Mouse (Mus musculus): ENCODE results near the gene Dph1.
"Not testable (repeated sequence)": the region's sequence is repeated elsewhere in the genome, so short reads cannot be mapped to it uniquely, and the experiment has no call there.

Dph1 gene

GRCm38 (mm10) chr11:75203926-75204325, 12.9 kb upstream of the Dph1 start:
- DNase-seq (ENCODE audit: low spot score in 2 of 2), result no peak

GRCm38 (mm10) chr11:75201721-75202120, 10.7 kb upstream of the Dph1 start:
- no peak for DNase-seq (ENCODE audit: low spot score in 2 of 2)

DNA sequence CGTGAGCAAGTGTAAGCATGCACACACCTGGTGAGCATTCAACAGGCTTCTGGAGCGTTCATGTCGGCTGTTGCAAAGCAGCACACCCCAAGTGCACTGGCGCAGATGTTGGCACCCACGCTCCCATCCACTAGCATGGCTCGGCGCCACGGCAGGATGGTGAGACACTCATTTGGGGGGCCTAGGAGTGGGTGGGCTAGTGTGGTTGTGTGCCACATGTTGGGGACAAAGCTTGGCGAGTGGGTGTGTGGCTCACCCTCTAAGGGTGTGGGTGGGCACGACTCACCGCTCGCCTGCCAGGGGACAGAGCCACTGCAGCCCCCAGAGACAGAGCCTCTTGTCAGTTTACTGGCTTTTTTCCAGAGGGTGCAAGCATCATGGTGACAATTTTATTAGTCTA, 9.9 kb upstream of the Dph1 start:
- no peak for DNase-seq (ENCODE audit: low spot score in 2 of 2)

DNA sequence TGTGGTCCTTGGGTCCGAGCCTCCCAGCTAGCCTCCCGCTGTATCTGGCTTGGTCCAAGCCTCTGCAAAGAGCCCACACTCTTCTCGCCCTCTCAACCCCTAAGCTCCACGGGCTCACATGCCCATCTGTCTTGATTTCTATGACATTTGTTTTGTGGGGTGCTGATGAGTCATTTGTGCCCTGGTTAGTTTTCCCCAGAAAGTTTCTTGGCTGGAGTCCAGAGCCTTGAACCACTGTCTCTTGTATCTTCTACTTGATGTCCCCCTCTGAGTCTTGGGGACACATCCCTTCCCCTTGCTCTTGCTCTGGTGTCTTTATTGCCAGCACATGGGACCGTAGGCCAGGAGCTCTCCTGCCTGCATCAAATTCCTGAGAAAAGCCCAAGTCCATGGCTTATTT, 8.9 kb upstream of the Dph1 start:
- no peak for DNase-seq (ENCODE audit: low spot score in 2 of 2)

DNA sequence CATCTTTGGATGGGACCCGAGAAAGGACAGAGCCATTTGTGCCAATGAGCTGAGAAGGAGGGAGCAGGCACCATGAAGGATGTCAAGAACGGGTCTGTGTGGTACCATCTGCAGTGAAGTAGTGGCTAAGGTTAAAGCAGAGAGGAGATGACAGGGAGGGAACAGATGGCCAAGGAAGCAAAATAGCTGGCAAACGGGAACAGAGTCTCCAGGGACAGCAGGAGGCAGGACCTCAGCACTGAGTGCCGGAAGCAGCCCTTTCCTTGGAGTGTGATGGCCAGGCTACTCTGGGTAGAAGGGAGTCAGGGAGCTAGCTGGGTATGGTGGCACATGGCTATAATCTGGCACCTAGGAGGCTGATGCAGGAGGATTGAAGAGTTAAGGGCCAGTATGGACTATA, 7.8 kb upstream of the Dph1 start:
- no peak for DNase-seq (ENCODE audit: low spot score in 2 of 2)

DNA sequence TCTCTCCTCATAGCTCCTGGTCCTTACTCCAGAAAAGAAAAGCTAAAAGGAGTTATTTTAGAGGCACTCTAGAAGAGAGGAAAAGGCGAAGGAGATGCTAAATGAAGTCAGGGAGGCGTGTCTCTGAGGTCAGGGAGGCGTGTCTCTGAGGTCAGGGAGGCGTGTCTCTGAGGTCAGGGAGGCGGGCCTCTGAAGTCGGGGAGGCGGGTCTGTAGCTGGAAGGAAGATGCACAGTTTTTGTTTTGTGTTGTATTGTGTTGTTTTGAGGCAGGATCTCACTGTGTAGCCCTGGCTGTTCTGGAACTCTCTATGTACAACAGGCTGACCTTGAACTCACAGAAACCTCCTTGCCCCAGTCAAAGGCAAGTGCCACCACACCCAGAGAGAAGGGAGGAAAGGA, 6.9 kb upstream of the Dph1 start:
- DNase-seq (ENCODE audit: low spot score in 2 of 2), result no peak

DNA sequence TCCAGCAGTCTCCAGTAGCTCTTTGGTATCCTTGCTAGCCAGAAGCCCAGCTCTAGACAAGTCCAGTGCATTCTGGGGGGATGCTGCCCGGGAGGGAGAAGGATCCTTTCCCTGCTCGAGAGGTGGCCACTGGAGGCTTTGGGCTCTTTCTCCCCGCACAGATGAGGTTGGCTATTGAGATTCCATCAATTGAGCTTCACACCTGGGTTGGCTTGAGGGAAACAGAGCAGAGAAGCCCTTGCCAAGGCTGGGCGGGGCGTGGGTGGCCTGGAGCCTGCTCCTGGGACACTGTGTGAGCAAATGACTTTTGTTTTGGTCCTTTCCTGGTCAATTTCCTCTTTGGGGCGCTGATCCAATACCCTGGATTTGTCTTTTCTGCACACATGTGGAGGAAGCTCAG, 5.1 kb upstream of the Dph1 start:
- DNase-seq (ENCODE audit: low spot score in 2 of 2), result no peak

GRCm38 (mm10) chr11:75194850-75195461, 3.9 kb upstream of the Dph1 start:
- DNase-seq (ENCODE audit: low spot score in 2 of 2), result peak in 1 of 2 experiments; percentile 45

GRCm38 (mm10) chr11:75194121-75194849, 3.2 kb upstream of the Dph1 start:
- DNase-seq (ENCODE audit: low spot score in 2 of 2), result peak; percentile 42 to 58

- peak; percentile 66 to 77 for DNase-seq (ENCODE audit: low spot score in 2 of 2)
Observed at GRCm38 (mm10) chr11:75193256-75194071, 2.4 kb upstream of the Dph1 start, which contains the start of gene Rtn4rl1. Gene Rtn4rl1, plus strand, starts transcription at chr11:75193783.

- peak in 1 of 2 experiments; percentile 65 for DNase-seq (ENCODE audit: low spot score in 2 of 2)
Observed at GRCm38 (mm10) chr11:75192336-75193214, 1.5 kb upstream of the Dph1 start.

DNA sequence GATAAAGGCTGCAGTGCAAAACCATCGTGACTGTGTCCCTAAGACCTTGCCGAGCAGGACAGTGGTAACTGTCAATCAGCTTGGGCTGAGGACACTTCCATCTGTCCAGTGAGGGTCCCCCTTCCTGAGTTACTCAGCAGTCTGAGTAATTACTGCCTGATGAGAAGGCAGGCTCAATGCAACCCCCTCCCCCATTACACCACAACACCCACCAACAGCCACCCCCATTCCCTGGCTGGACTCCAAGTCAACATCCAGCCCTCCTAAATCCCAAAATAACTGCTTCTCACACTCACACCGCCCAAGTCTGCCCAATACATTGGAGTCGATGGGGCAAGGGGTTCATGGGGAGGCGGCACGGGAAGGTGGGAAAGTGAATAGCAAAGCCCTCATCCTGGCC, 800 bp upstream of the Dph1 start:
- DNase-seq (ENCODE audit: low spot score in 2 of 2), result no peak

DNA sequence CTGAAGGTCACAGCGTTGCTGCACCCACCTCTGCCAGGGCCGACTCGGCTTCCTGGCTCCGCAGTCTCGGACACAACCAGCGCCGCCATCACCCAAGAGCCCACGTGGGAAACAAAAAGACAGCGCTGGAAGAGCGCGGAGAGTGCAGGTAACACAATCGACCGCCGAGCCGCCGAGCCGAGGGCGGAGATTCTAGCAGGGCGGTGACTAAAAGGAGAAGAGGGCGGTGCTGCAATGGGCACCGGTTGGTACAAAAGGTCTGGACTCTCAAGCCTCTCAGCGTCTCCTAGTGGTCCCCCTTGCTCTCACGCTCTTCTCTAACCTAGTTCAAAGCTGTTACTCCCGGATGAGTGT, 693 bp downstream of the Dph1 start:
- DNase-seq (ENCODE audit: low spot score in 2 of 2), result peak; percentile 70 to 75

- DNase-seq (ENCODE audit: low spot score in 2 of 2), result no peak
Observed at GRCm38 (mm10) chr11:75189713-75190370, 1.2 kb downstream of the Dph1 start.

DNA sequence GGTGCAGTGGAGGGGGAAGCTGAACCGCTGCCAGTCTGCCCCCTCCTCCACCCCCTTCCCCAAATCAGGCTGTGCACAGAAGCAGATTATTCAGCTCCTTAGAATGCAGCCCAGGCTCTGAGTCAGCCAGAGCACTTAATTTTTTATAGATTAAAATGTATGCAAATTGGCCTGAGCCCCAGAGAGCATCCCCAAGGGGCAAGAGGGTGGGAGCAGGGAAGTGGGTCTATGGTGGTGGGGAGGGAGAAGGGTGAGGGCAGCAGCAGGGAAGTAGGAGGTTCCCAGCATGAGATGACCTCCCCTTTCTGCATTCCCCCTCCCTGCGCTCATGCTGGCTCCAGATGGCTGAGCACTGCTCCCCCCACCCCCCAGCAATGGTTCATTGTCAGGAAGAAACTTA, 6.1 kb downstream of the Dph1 start:
- no peak for DNase-seq (ENCODE audit: low spot score in 2 of 2)

GRCm38 (mm10) chr11:75184573-75184972, 6.5 kb downstream of the Dph1 start:
- DNase-seq (ENCODE audit: low spot score in 2 of 2), result no peak

- no peak for DNase-seq (ENCODE audit: low spot score in 2 of 2)
Observed at GRCm38 (mm10) chr11:75183917-75184570, 7.0 kb downstream of the Dph1 start.

- DNase-seq (ENCODE audit: low spot score in 2 of 2), result peak; percentile 92
Observed at GRCm38 (mm10) chr11:75178672-75179208, 12.3 kb downstream of the Dph1 start, which contains the start of gene Ovca2. Gene Ovca2, minus strand, starts transcription at chr11:75178835.

DNA sequence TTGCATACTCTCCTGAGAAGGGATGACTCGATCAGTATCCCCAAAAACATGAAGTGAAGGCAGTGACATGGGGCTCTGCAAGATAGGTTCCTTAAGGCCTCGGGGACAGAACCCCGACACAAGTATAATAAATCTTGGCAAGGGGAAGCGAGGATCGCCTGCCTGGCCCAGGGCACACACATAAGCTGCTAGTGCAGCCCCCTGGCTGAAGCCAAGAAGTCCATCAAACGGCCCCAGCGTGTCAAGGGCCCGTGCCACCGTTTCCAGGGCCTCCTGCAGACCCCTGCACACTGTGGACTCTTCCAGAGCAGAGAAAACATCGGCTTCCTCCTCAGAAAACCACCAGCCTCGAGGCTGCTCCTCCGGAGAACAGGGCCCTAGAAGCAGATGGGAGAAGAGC, 13.0 kb downstream of the Dph1 start:
- DNase-seq (ENCODE audit: low spot score in 2 of 2), result peak in 1 of 2 experiments; percentile 6

GRCm38 (mm10) chr11:75174574-75174973, 16.5 kb downstream of the Dph1 start:
- not testable (repeated sequence) for DNase-seq (ENCODE audit: low spot score in 2 of 2)
